Mouse (Mus musculus) left cerebral cortex, postnatal 36 days (tissue): ENCODE results near the gene Cebpe. TPM values are rescaled to one million over a fixed set of nuclear protein-coding genes. Genes with fewer than 3 reads are reported as not detected.

ENCODE experiments used
- DNase-seq, 2 experiments: peaks; one replicate each; pipeline ENCODE4 v3.0.0; 2021 to 2022; ENCODE audit warnings: low spot score in 2 of 2, mixed read lengths in 1 of 2
- intact Hi-C: fragments of 180-260 bp; cut with DNase I; formaldehyde crosslinking; loops from one replicate; pipeline ENCODE4 v1.15.1; 2025
- total RNA-seq, 2 experiments: library from RNA; stranded (reverse); gene quantifications; 2 replicates each; pipeline ENCODE4 v1.2.3; 2021

Gene Cebpe
- total RNA-seq, 2 experiments from 2014 or later, result not detected

- DNase-seq, result no peak
- intact Hi-C loops, result loop anchor here (5.0 kb wide), 1 partner anchor 34 kb away; no protein-coding TSS in a partner anchor
These were observed 25.9 kb downstream of the Cebpe start, which contains the start of gene 1700123O20Rik for GRCm38 (mm10) chr14:54686063-54686521. TSS of gene 1700123O20Rik (plus strand) at chr14:54686216.

DNA sequence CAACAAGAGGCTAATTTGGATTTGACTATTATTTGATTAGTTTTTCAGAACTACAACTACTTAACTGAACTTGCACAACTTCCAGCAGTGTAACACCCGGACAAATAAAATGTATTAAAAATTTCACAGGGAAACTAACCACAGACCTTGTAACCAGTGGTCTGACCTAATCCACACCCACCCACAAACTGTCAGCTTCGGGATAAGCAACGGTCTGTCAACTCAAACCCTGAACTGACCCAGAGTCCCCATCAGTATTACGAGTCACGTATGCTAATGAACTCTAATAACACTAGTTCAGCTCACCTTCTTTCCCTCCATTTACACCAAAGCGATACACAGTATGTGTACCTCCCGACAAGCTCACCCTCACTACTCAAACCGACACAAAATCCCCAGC is 26.5 kb downstream of the Cebpe start:
- intact Hi-C loops, result loop anchor here (5.0 kb wide), 1 partner anchor 33 kb away; no protein-coding TSS in a partner anchor
- DNase-seq, result no peak

GRCm38 (mm10) chr14:54682396-54682795 is 29.6 kb downstream of the Cebpe start:
- DNase-seq, result no peak
- intact Hi-C loops, result no loop called here

- intact Hi-C loops, result no loop called here
- no peak for DNase-seq
These were observed 33.2 kb downstream of the Cebpe start for GRCm38 (mm10) chr14:54678657-54679304.

- no peak for DNase-seq
- intact Hi-C loops, result no loop called here
These were observed 35.7 kb downstream of the Cebpe start for GRCm38 (mm10) chr14:54676290-54676689.

GRCm38 (mm10) chr14:54674317-54674716 is 37.7 kb downstream of the Cebpe start:
- intact Hi-C loops, result no loop called here
- DNase-seq, result no peak

DNA sequence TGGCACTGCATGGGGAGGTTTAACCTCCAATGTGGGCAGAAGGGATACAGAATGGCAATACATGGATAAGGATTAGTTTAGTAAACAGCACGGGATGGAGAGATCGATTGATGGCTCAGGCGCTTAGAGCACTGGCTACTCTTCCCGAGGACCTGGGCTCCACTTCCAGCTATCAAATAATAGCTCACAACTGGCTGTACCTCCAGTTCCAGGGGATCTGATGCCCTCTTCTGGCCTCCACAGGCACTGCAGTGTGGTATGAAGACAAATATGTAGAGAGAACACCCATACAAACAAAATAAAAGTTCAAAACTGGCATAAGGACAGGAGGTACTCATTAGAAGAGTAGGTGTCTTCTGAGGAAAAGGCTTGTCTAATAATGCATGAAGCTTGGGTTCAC is 42.6 kb downstream of the Cebpe start:
- intact Hi-C loops, result no loop called here
- no peak for DNase-seq

- peak; percentile 60 to 72 for DNase-seq
- intact Hi-C loops, result no loop called here
These were observed 47.3 kb downstream of the Cebpe start for GRCm38 (mm10) chr14:54664477-54665222.

Other genes with a start within 250 kb of the Cebpe start
- 10 to 100 TPM; 24.1 to 24.4 TPM for gene Lrp10, start 248.0 kb downstream of the Cebpe start, total RNA-seq
- gene Rem2, start 236.1 kb downstream of the Cebpe start, total RNA-seq, result 1 to 10 TPM; 7.0 to 7.7 TPM
- gene Prmt5, start 194.6 kb downstream of the Cebpe start, total RNA-seq, result 10 to 100 TPM; 47.7 to 58.0 TPM
- gene Haus4, start 157.6 kb downstream of the Cebpe start, total RNA-seq, result 1 to 10 TPM; 1.6 to 4.7 TPM
- gene Ajuba, start 134.6 kb downstream of the Cebpe start, total RNA-seq, result 1 to 10 TPM; 1.5 to 2.0 TPM
- gene 4931414P19Rik, start 106.2 kb downstream of the Cebpe start, total RNA-seq, result 1 to 10 TPM; 6.6 to 8.4 TPM
- 100 to 1,000 TPM; 164 to 176 TPM for gene Psmb5, start 94.2 kb downstream of the Cebpe start, total RNA-seq
- gene Psmb11, start 90.7 kb downstream of the Cebpe start, total RNA-seq, result under 1 TPM; 0.27 to 0.30 TPM
- not detected for gene Gm17606, start 71.2 kb downstream of the Cebpe start, total RNA-seq
- 1 to 10 TPM; 7.0 to 9.6 TPM for gene Cdh24, start 70.8 kb downstream of the Cebpe start, total RNA-seq
- gene 1700123O20Rik, start 26.0 kb downstream of the Cebpe start, total RNA-seq, result 10 to 100 TPM; 22.6 to 23.1 TPM
- gene Acin1, start 25.2 kb downstream of the Cebpe start, total RNA-seq, result 100 to 1,000 TPM; 126 to 237 TPM
- gene Gm29776, start 13.3 kb downstream of the Cebpe start, total RNA-seq, result not detected
- gene Slc7a8, start 69.8 kb upstream of the Cebpe start, total RNA-seq, result 10 to 100 TPM; 54.7 to 64.8 TPM
- not detected for gene Rnf212b, start 102.0 kb upstream of the Cebpe start, total RNA-seq
- 10 to 100 TPM; 15.9 to 22.1 TPM for gene Homez, start 158.8 kb upstream of the Cebpe start, total RNA-seq
- 10 to 100 TPM; 15.2 to 17.2 TPM for gene Ppp1r3e, start 165.4 kb upstream of the Cebpe start, total RNA-seq
- 100 to 1,000 TPM; 131 to 145 TPM for gene Bcl2l2, start 171.2 kb upstream of the Cebpe start, total RNA-seq
- not detected for gene Gm20521, start 171.3 kb upstream of the Cebpe start, total RNA-seq
- gene Pabpn1, start 180.3 kb upstream of the Cebpe start, total RNA-seq, result 100 to 1,000 TPM; 194 to 280 TPM
- gene Slc22a17, start 201.0 kb upstream of the Cebpe start, total RNA-seq, result 100 to 1,000 TPM; 618 to 651 TPM
- gene Efs, start 214.0 kb upstream of the Cebpe start, total RNA-seq, result 1 to 10 TPM; 7.1 to 7.3 TPM
- gene Il25, start 220.5 kb upstream of the Cebpe start, total RNA-seq, result not detected
- gene Cmtm5, start 224.1 kb upstream of the Cebpe start, total RNA-seq, result 10 to 100 TPM; 56.6 to 59.4 TPM